Mouse (Mus musculus) MEL (cell line): ENCODE results near the gene Pcmt1. TPM values are rescaled to one million over a fixed set of nuclear protein-coding genes. Genes with fewer than 3 reads are reported as not detected.

Experiments
- DNase-seq: peaks from one replicate; pipeline ENCODE4 v3.0.0; 2011; ENCODE audit warnings: low read depth, low spot score
- H3K27ac ChIP-seq: 2 replicates; pipeline ENCODE4 v1.5.1; 2012; ENCODE audit warnings: low read depth, mild to moderate bottlenecking, control low read depth, low read length, moderate library complexity; ENCODE audit not compliant: control insufficient read depth
- H3K27me3 ChIP-seq, 2 experiments: fragments of 150-350 bp in 1 of 2; sonication (generic) in 1 of 2; 2 replicates each; pipeline ENCODE4 v1.6.1; 2012; ENCODE audit warnings: low read length in 2 of 2, mild to moderate bottlenecking in 2 of 2, improper control_type of control experiment in 1 of 2, moderate library complexity in 1 of 2; ENCODE audit not compliant: insufficient read depth in 2 of 2, control insufficient read depth in 1 of 2
- H3K36me3 ChIP-seq, 2 experiments: 2 replicates each; pipeline ENCODE4 v1.6.1; 2012 to 2014; ENCODE audit warnings: low read length in 2 of 2, improper control_type of control experiment in 1 of 2, inconsistent platforms in 1 of 2, mild to moderate bottlenecking in 1 of 2; ENCODE audit not compliant: insufficient read depth in 2 of 2, control insufficient read depth in 1 of 2
- H3K4me1 ChIP-seq, 2 experiments: fragments of 150-350 bp in 1 of 2; sonication (generic) in 1 of 2; 2 replicates each; pipeline ENCODE4 v1.6.1; 2012; ENCODE audit warnings: low read length in 2 of 2, improper control_type of control experiment in 1 of 2, mild to moderate bottlenecking in 1 of 2; ENCODE audit not compliant: insufficient read depth in 2 of 2, control insufficient read depth in 1 of 2
- H3K4me3 ChIP-seq, 2 experiments: fragments of 150-350 bp in 1 of 2; sonication (generic) in 1 of 2; 2 replicates each; pipeline ENCODE4 v1.5.1; 2012; ENCODE audit warnings: low read depth in 2 of 2, low read length in 2 of 2, mild to moderate bottlenecking in 2 of 2, moderate library complexity in 2 of 2, control low read depth in 1 of 2, improper control_type of control experiment in 1 of 2; ENCODE audit not compliant: control insufficient read depth in 1 of 2, insufficient read depth in 1 of 2
- H3K79me2 ChIP-seq: 2 replicates; pipeline ENCODE4 v1.6.1; 2012; ENCODE audit warnings: mild to moderate bottlenecking, low read length, moderate library complexity; ENCODE audit not compliant: control insufficient read depth, poor library complexity, insufficient read depth
- H3K9ac ChIP-seq: 2 replicates; pipeline ENCODE4 v1.6.1; 2012; ENCODE audit warnings: low read depth, mild to moderate bottlenecking, control low read depth, low read length, moderate library complexity; ENCODE audit not compliant: control insufficient read depth, poor library complexity, severe bottlenecking
- H3K9me3 ChIP-seq: fragments of 150-350 bp; sonication (generic); replicated peaks from 2 replicates; pipeline ENCODE4 v1.6.1; 2012; ENCODE audit warnings: mild to moderate bottlenecking, low read length, improper control_type of control experiment, moderate library complexity; ENCODE audit not compliant: insufficient read depth
- BHLHE40 ChIP-seq: IDR thresholded peaks from 2 replicates; pipeline ENCODE4 v1.6.1; 2012; ENCODE audit warnings: low read depth, mild to moderate bottlenecking, inconsistent platforms, low read length, improper control_type of control experiment, borderline replicate concordance
- CHD2 ChIP-seq: IDR thresholded peaks from 2 replicates; pipeline ENCODE4 v1.6.1; 2011; ENCODE audit warnings: low read length, improper control_type of control experiment
- CTCF ChIP-seq, 3 experiments: IDR thresholded peaks in 2 of 3; conservative IDR thresholded peaks in 1 of 3; 2 replicates each; pipeline ENCODE4 v1.5.1; 2011 to 2012; ENCODE audit warnings: low read length in 3 of 3, low read depth in 2 of 3, mild to moderate bottlenecking in 2 of 3, improper control_type of control experiment in 1 of 3, inconsistent platforms in 1 of 3, mixed read lengths in 1 of 3, moderate library complexity in 1 of 3; ENCODE audit not compliant: control insufficient read depth in 1 of 3, insufficient read depth in 1 of 3, poor library complexity in 1 of 3, severe bottlenecking in 1 of 3
- ELF1 ChIP-seq: IDR thresholded peaks from 2 replicates; pipeline ENCODE4 v1.6.1; 2014; ENCODE audit warnings: low read depth, mild to moderate bottlenecking, inconsistent platforms, low read length, improper control_type of control experiment, moderate library complexity
- EP300 ChIP-seq, 2 experiments: IDR thresholded peaks; 2 replicates each; pipeline ENCODE4 v1.6.1; 2011; ENCODE audit warnings: improper control_type of control experiment in 2 of 2, low read length in 2 of 2, low read depth in 1 of 2, mild to moderate bottlenecking in 1 of 2
- GABPA ChIP-seq: IDR thresholded peaks from 2 replicates; pipeline ENCODE4 v1.6.1; 2012; ENCODE audit warnings: low read depth, mild to moderate bottlenecking, inconsistent platforms, low read length, improper control_type of control experiment, moderate library complexity
- HCFC1 ChIP-seq: IDR thresholded peaks from 2 replicates; pipeline ENCODE4 v1.6.1; 2012; ENCODE audit warnings: low read depth, mild to moderate bottlenecking, inconsistent platforms, low read length, improper control_type of control experiment, moderate library complexity
- JUND ChIP-seq: IDR thresholded peaks from 2 replicates; pipeline ENCODE4 v1.6.1; 2011; ENCODE audit warnings: low read depth, mild to moderate bottlenecking, improper control_type of control experiment, low read length
- KAT2A ChIP-seq: conservative IDR thresholded peaks from 2 replicates; pipeline ENCODE4 v1.6.1; 2012; ENCODE audit warnings: low read depth, low read length, improper control_type of control experiment, inconsistent platforms
- MAFK ChIP-seq: IDR thresholded peaks from 2 replicates; pipeline ENCODE4 v1.6.1; 2011; ENCODE audit warnings: low read depth, mild to moderate bottlenecking, low read length, improper control_type of control experiment, borderline replicate concordance
- MAX ChIP-seq: IDR thresholded peaks from 2 replicates; pipeline ENCODE4 v1.6.1; 2011; ENCODE audit warnings: low read length, improper control_type of control experiment
- MAZ ChIP-seq: IDR thresholded peaks from 2 replicates; pipeline ENCODE4 v1.6.1; 2012; ENCODE audit warnings: low read depth, mild to moderate bottlenecking, inconsistent platforms, low read length, improper control_type of control experiment
- MEF2A ChIP-seq: IDR thresholded peaks from 2 replicates; pipeline ENCODE4 v1.6.1; 2014; ENCODE audit warnings: low read depth, mild to moderate bottlenecking, inconsistent platforms, low read length, improper control_type of control experiment; ENCODE audit not compliant: poor library complexity, insufficient replicate concordance, severe bottlenecking; ENCODE audit errors: extremely low read depth
- MYC ChIP-seq: IDR thresholded peaks from 2 replicates; pipeline ENCODE4 v1.6.1; 2011; ENCODE audit warnings: low read depth, mild to moderate bottlenecking, low read length, improper control_type of control experiment, moderate library complexity
- NELFE ChIP-seq: IDR thresholded peaks from 2 replicates; pipeline ENCODE4 v1.6.1; 2011; ENCODE audit warnings: low read depth, low read length, improper control_type of control experiment
- NRF1 ChIP-seq: IDR thresholded peaks from 2 replicates; pipeline ENCODE4 v1.6.1; 2014; ENCODE audit warnings: low read depth, mild to moderate bottlenecking, inconsistent platforms, low read length, improper control_type of control experiment, moderate library complexity; ENCODE audit not compliant: poor library complexity, insufficient read depth, severe bottlenecking
- POLR2A ChIP-seq, 2 experiments: IDR thresholded peaks; 2 replicates each; pipeline ENCODE4 v1.6.1; 2011 to 2012; ENCODE audit warnings: low read length in 2 of 2, mild to moderate bottlenecking in 2 of 2, control low read depth in 1 of 2, improper control_type of control experiment in 1 of 2, low read depth in 1 of 2, moderate library complexity in 1 of 2; ENCODE audit not compliant: control insufficient read depth in 1 of 2, insufficient read depth in 1 of 2, poor library complexity in 1 of 2
- POLR2AphosphoS2 ChIP-seq: IDR thresholded peaks from 2 replicates; pipeline ENCODE4 v1.6.1; 2011; ENCODE audit warnings: low read length, improper control_type of control experiment
- POLR2AphosphoS5 ChIP-seq: IDR thresholded peaks from 2 replicates; pipeline ENCODE4 v1.6.1; 2012; ENCODE audit warnings: low read depth, borderline replicate concordance, mild to moderate bottlenecking, inconsistent platforms, low read length, moderate library complexity, mixed read lengths
- RAD21 ChIP-seq: IDR thresholded peaks from 2 replicates; pipeline ENCODE4 v1.6.1; 2011; ENCODE audit warnings: mild to moderate bottlenecking, low read depth, low read length, improper control_type of control experiment
- RCOR1 ChIP-seq: IDR thresholded peaks from 2 replicates; pipeline ENCODE4 v1.6.1; 2012; ENCODE audit warnings: low read depth, mild to moderate bottlenecking, inconsistent platforms, low read length, improper control_type of control experiment
- SIN3A ChIP-seq: IDR thresholded peaks from 2 replicates; pipeline ENCODE4 v1.6.1; 2012; ENCODE audit warnings: low read length, improper control_type of control experiment, inconsistent platforms
- SMC3 ChIP-seq: IDR thresholded peaks from 2 replicates; pipeline ENCODE4 v1.6.1; 2011; ENCODE audit warnings: low read depth, low read length, improper control_type of control experiment
- TBP ChIP-seq: IDR thresholded peaks from 2 replicates; pipeline ENCODE4 v1.8.0; 2011; ENCODE audit warnings: low read depth, low read length, improper control_type of control experiment
- TCF12 ChIP-seq: IDR thresholded peaks from 2 replicates; pipeline ENCODE4 v1.6.1; 2014; ENCODE audit warnings: low read depth, mild to moderate bottlenecking, inconsistent platforms, low read length, improper control_type of control experiment, moderate library complexity
- UBTF ChIP-seq: IDR thresholded peaks from 2 replicates; pipeline ENCODE4 v1.6.1; 2012; ENCODE audit warnings: low read depth, mild to moderate bottlenecking, inconsistent platforms, low read length, improper control_type of control experiment, moderate library complexity, borderline replicate concordance; ENCODE audit not compliant: insufficient read depth
- USF1 ChIP-seq: IDR thresholded peaks from 2 replicates; pipeline ENCODE4 v1.6.1; 2014; ENCODE audit warnings: low read depth, mild to moderate bottlenecking, inconsistent platforms, low read length, improper control_type of control experiment, moderate library complexity
- ZC3H11A ChIP-seq: IDR thresholded peaks from 2 replicates; pipeline ENCODE4 v1.6.1; 2012; ENCODE audit warnings: low read depth, mild to moderate bottlenecking, inconsistent platforms, low read length, improper control_type of control experiment
- ZKSCAN1 ChIP-seq: IDR thresholded peaks from 2 replicates; pipeline ENCODE4 v1.6.1; 2012; ENCODE audit warnings: low read depth, mild to moderate bottlenecking, inconsistent platforms, low read length, improper control_type of control experiment, moderate library complexity
- ZMIZ1 ChIP-seq: IDR thresholded peaks from 2 replicates; pipeline ENCODE4 v1.6.1; 2012; ENCODE audit warnings: low read depth, mild to moderate bottlenecking, inconsistent platforms, low read length, improper control_type of control experiment, moderate library complexity
- polyA plus RNA-seq, 2 experiments: library from polyadenylated mRNA; stranded (reverse) in 1 of 2; unstranded in 1 of 2; fragments of >175 nt in 1 of 2; fragments of >200 nt in 1 of 2; gene quantifications; 2 replicates each; pipeline versions ENCODE4 v1.2.1 to v1.2.4; 2012; ENCODE audit warnings: low replicate concordance in 2 of 2, low read depth in 1 of 2; ENCODE audit not compliant: insufficient read length in 2 of 2, insufficient read depth in 1 of 2, missing spikeins in 1 of 2
- total RNA-seq: library from RNA; depleted of rRNA; stranded (reverse); fragments of 300-350 nt; gene quantifications from 2 replicates; pipeline ENCODE4 v1.2.3, GENCODE M21; 2012

Gene Pcmt1
- total and polyA plus RNA-seq, 3 experiments, result 90.7 to 121 TPM; not detected in 1

- peak; percentile 36 for DNase-seq
- Histone ChIP-seq H3K36me3 (peaks cover 0 to 2% of the 10 kb centered on the region in 2 experiments; a peak in 1 of 4 replicates), H3K27me3 (peaks cover 6 to 7% of the 10 kb centered on the region in 2 experiments; a peak in 3 of 4 replicates), H3K27ac (no peak overlapping the region), H3K4me1 (peaks cover 0 to 12% of the 10 kb centered on the region in 2 experiments; a peak in 2 of 4 replicates)
- TF ChIP-seq NELFE (no peak), HCFC1 (no peak), ELF1 (no peak), CTCF (IDR thresholded peaks at IDR 0.05 in 2 of 3, conservative IDR thresholded peaks at IDR 0.05 in 1 of 3; ENCODE audit: control insufficient read depth in 1 of 3, insufficient read depth in 1 of 3, low read depth in 2 of 3, low read length in 3 of 3, poor library complexity in 1 of 3, severe bottlenecking in 1 of 3) (no peak), MEF2A (no peak), KAT2A (no peak), POLR2AphosphoS2 (no peak), RCOR1 (no peak), EP300 (IDR thresholded peaks at IDR 0.05; ENCODE audit: low read depth in 1 of 2, low read length in 2 of 2) (no peak), USF1 (no peak), MAZ (no peak), SIN3A (no peak), NRF1 (no peak), RAD21 (no peak), POLR2AphosphoS5 (no peak), CHD2 (no peak), BHLHE40 (no peak), UBTF (no peak), JUND (no peak)
- TF ChIP-seq, all 39 proteins: peak for 0
- Histone ChIP-seq H3K9me3 (no peaks in the 10 kb centered on the region), H3K79me2 (no peaks in the 10 kb centered on the region; the same call in 1 of the 2 replicates), H3K9ac (peak overlapping the region; percentile 63), H3K4me3 (peak overlapping the region; percentile 67 to 76)
Observed at GRCm38 (mm10) chr10:7590234-7590689, 90.7 kb downstream of the Pcmt1 start.

- H3K79me2 ChIP-seq, result no peaks in the 10 kb centered on the region; the same call in 1 of the 2 replicates
- peak; percentile 93 for DNase-seq
- peak within 1 kb of the TSS; percentile 73 for H3K9ac ChIP-seq
- peaks cover 0 to 2% of the 10 kb centered on the region in 2 experiments; a peak in 1 of 4 replicates for H3K36me3 ChIP-seq
- peak within 1 kb of the TSS; percentile 76 to 83 for H3K4me3 ChIP-seq
- peak within 1 kb of the TSS; percentile 63 for H3K27ac ChIP-seq
- peaks cover 6 to 7% of the 10 kb centered on the region in 2 experiments; a peak in 3 of 4 replicates for H3K27me3 ChIP-seq
- no peaks in the 10 kb centered on the region for H3K9me3 ChIP-seq
- H3K4me1 ChIP-seq, result peaks cover 0 to 12% of the 10 kb centered on the region in 2 experiments; a peak in 2 of 4 replicates
- no peak for TF ChIP-seq GABPA
- no peak for TF ChIP-seq POLR2AphosphoS2
- peak; percentile 27; the same call in 1 of the 2 replicates for TF ChIP-seq TCF12
- no peak for TF ChIP-seq ZKSCAN1
- no peak for TF ChIP-seq MYC
- TF ChIP-seq ZMIZ1, result no peak
- TF ChIP-seq ZC3H11A, result no peak
- TF ChIP-seq MAFK, result no peak
- peak; percentile 56; the same call in 1 of the 2 replicates for TF ChIP-seq MAX
- peak; percentile 71; the same call in 1 of the 2 replicates for TF ChIP-seq UBTF
- no peak for TF ChIP-seq SMC3
- peak; percentile 21; the same call in 1 of the 2 replicates for TF ChIP-seq NELFE
- TF ChIP-seq POLR2A (IDR thresholded peaks at IDR 0.05; ENCODE audit: control insufficient read depth in 1 of 2, insufficient read depth in 1 of 2, low read depth in 1 of 2, low read length in 2 of 2, poor library complexity in 1 of 2), result peak in 1 of 2 experiments; percentile 42; a peak in 2 of 4 replicates
- peak; percentile 87 for TF ChIP-seq TBP
- peak; percentile 79 for TF ChIP-seq ELF1
- 0 out of 4 replicates have a peak, but pooled peaks of 1 of the 2 experiments have one; percentile 9 for TF ChIP-seq EP300 (IDR thresholded peaks at IDR 0.05; ENCODE audit: low read depth in 1 of 2, low read length in 2 of 2)
- TF ChIP-seq USF1, result no peak
Observed at GRCm38 (mm10) chr10:7589592-7590233, 91.2 kb downstream of the Pcmt1 start, which contains the start of gene Lrp11. Lrp11 (plus strand) TSS chr10:7589800.
